Mouse (Mus musculus): ENCODE measurements around the gene Ereg. TPM values are rescaled to one million over a fixed set of nuclear protein-coding genes. Genes with fewer than 3 reads are reported as not detected.

Gene Ereg
- total RNA-seq, 1 experiment from 2014 or later, result not detected

GRCm38 (mm10) chr5:91101742-91102141 is 27.3 kb downstream of the Ereg start:
- no peak for ATAC-seq (replicated peaks in 1 of 2; ENCODE audit: insufficient read depth in 1 of 2, low FRiP score in 2 of 2, low TSS enrichment in 1 of 2, low read depth in 1 of 2, poor library complexity in 2 of 2, severe bottlenecking in 2 of 2)

- ATAC-seq (replicated peaks in 1 of 2; ENCODE audit: insufficient read depth in 1 of 2, low FRiP score in 2 of 2, low TSS enrichment in 1 of 2, low read depth in 1 of 2, poor library complexity in 2 of 2, severe bottlenecking in 2 of 2), result no peak
Measured at GRCm38 (mm10) chr5:91103943-91104665, 29.7 kb downstream of the Ereg start.

GRCm38 (mm10) chr5:91106248-91106647 is 31.8 kb downstream of the Ereg start:
- ATAC-seq (replicated peaks in 1 of 2; ENCODE audit: insufficient read depth in 1 of 2, low FRiP score in 2 of 2, low TSS enrichment in 1 of 2, low read depth in 1 of 2, poor library complexity in 2 of 2, severe bottlenecking in 2 of 2), result no peak

- no peak for ATAC-seq (replicated peaks in 1 of 2; ENCODE audit: insufficient read depth in 1 of 2, low FRiP score in 2 of 2, low TSS enrichment in 1 of 2, low read depth in 1 of 2, poor library complexity in 2 of 2, severe bottlenecking in 2 of 2)
Measured at GRCm38 (mm10) chr5:91110023-91110670, 35.7 kb downstream of the Ereg start.

- no peak for ATAC-seq (replicated peaks in 1 of 2; ENCODE audit: insufficient read depth in 1 of 2, low FRiP score in 2 of 2, low TSS enrichment in 1 of 2, low read depth in 1 of 2, poor library complexity in 2 of 2, severe bottlenecking in 2 of 2)
Measured at GRCm38 (mm10) chr5:91111019-91111418, 36.6 kb downstream of the Ereg start.

GRCm38 (mm10) chr5:91113967-91114366 is 39.5 kb downstream of the Ereg start:
- ATAC-seq (replicated peaks in 1 of 2; ENCODE audit: insufficient read depth in 1 of 2, low FRiP score in 2 of 2, low TSS enrichment in 1 of 2, low read depth in 1 of 2, poor library complexity in 2 of 2, severe bottlenecking in 2 of 2), result no peak

GRCm38 (mm10) chr5:91114574-91114973 is 40.2 kb downstream of the Ereg start:
- ATAC-seq (replicated peaks in 1 of 2; ENCODE audit: insufficient read depth in 1 of 2, low FRiP score in 2 of 2, low TSS enrichment in 1 of 2, low read depth in 1 of 2, poor library complexity in 2 of 2, severe bottlenecking in 2 of 2), result no peak

GRCm38 (mm10) chr5:91118618-91119017 is 44.2 kb downstream of the Ereg start:
- no peak for ATAC-seq (replicated peaks in 1 of 2; ENCODE audit: insufficient read depth in 1 of 2, low FRiP score in 2 of 2, low TSS enrichment in 1 of 2, low read depth in 1 of 2, poor library complexity in 2 of 2, severe bottlenecking in 2 of 2)

GRCm38 (mm10) chr5:91123404-91123803 is 49.0 kb downstream of the Ereg start:
- no peak for ATAC-seq (replicated peaks in 1 of 2; ENCODE audit: insufficient read depth in 1 of 2, low FRiP score in 2 of 2, low TSS enrichment in 1 of 2, low read depth in 1 of 2, poor library complexity in 2 of 2, severe bottlenecking in 2 of 2)

GRCm38 (mm10) chr5:91124140-91124539 is 49.7 kb downstream of the Ereg start:
- no peak for ATAC-seq (replicated peaks in 1 of 2; ENCODE audit: insufficient read depth in 1 of 2, low FRiP score in 2 of 2, low TSS enrichment in 1 of 2, low read depth in 1 of 2, poor library complexity in 2 of 2, severe bottlenecking in 2 of 2)

- no peak for ATAC-seq (replicated peaks in 1 of 2; ENCODE audit: insufficient read depth in 1 of 2, low FRiP score in 2 of 2, low TSS enrichment in 1 of 2, low read depth in 1 of 2, poor library complexity in 2 of 2, severe bottlenecking in 2 of 2)
Measured at GRCm38 (mm10) chr5:91126623-91127022, 52.2 kb downstream of the Ereg start.

GRCm38 (mm10) chr5:91134961-91135360 is 60.5 kb downstream of the Ereg start:
- ATAC-seq (replicated peaks in 1 of 2; ENCODE audit: insufficient read depth in 1 of 2, low FRiP score in 2 of 2, low TSS enrichment in 1 of 2, low read depth in 1 of 2, poor library complexity in 2 of 2, severe bottlenecking in 2 of 2), result no peak

- peak; percentile 2 to 28; a peak in 1 of 4 replicates for ATAC-seq (replicated peaks in 1 of 2; ENCODE audit: insufficient read depth in 1 of 2, low FRiP score in 2 of 2, low TSS enrichment in 1 of 2, low read depth in 1 of 2, poor library complexity in 2 of 2, severe bottlenecking in 2 of 2)
Measured at GRCm38 (mm10) chr5:91138970-91139369, 64.5 kb downstream of the Ereg start.

GRCm38 (mm10) chr5:91139446-91139873 is 65.0 kb downstream of the Ereg start, which contains the start of gene Areg:
Gene Areg (plus strand): TSS chr5:91139599.
- peak; percentile 75 to 83 for ATAC-seq (replicated peaks in 1 of 2; ENCODE audit: insufficient read depth in 1 of 2, low FRiP score in 2 of 2, low TSS enrichment in 1 of 2, low read depth in 1 of 2, poor library complexity in 2 of 2, severe bottlenecking in 2 of 2)

- no peak for ATAC-seq (replicated peaks in 1 of 2; ENCODE audit: insufficient read depth in 1 of 2, low FRiP score in 2 of 2, low TSS enrichment in 1 of 2, low read depth in 1 of 2, poor library complexity in 2 of 2, severe bottlenecking in 2 of 2)
Measured at GRCm38 (mm10) chr5:91140896-91141448, 66.5 kb downstream of the Ereg start.
